Mouse (Mus musculus) neural tube, embryonic 11.5 days (tissue): ENCODE measurements around the gene Slc37a1. TPM values are rescaled to one million over a fixed set of nuclear protein-coding genes. Genes with fewer than 3 reads are reported as not detected.
"Not testable (repeated sequence)": the region's sequence is repeated elsewhere in the genome, so short reads cannot be mapped to it uniquely, and the experiment has no call there.

Experiments used
- ATAC-seq: fragments of 200-750 bp; cut with Nextera tagmentation; 2 replicates; pipeline ENCODE4 v1.8.0; 2017; ENCODE audit warnings: moderate number of reproducible peaks, mild to moderate bottlenecking, moderate TSS enrichment, moderate library complexity; ENCODE audit not compliant: insufficient read depth, low FRiP score, low TSS enrichment
- DNase-seq: peaks from one replicate; pipeline ENCODE4 v3.0.0-alpha.2; 2015; ENCODE audit warnings: low spot score
- H3K27ac ChIP-seq: fragments of 300-500 bp; sonication (generic); 2 replicates; pipeline ENCODE4 v1.5.1; 2014; ENCODE audit warnings: low read depth, mild to moderate bottlenecking, low read length
- H3K27me3 ChIP-seq: fragments of 300-500 bp; sonication (generic); 2 replicates; pipeline ENCODE4 v1.6.1; 2014; ENCODE audit warnings: mild to moderate bottlenecking, low read length, mixed read lengths; ENCODE audit not compliant: control insufficient read depth, insufficient read depth
- H3K36me3 ChIP-seq: fragments of 300-500 bp; sonication (generic); 2 replicates; pipeline ENCODE4 v1.6.1; 2014; ENCODE audit warnings: mild to moderate bottlenecking, low read length, moderate library complexity, mixed read lengths; ENCODE audit not compliant: control insufficient read depth, insufficient read depth
- H3K4me1 ChIP-seq: fragments of 300-500 bp; sonication (generic); 2 replicates; pipeline ENCODE4 v1.6.1; 2014; ENCODE audit warnings: low read length, mixed read lengths; ENCODE audit not compliant: control insufficient read depth, insufficient read depth
- H3K4me2 ChIP-seq: fragments of 300-500 bp; sonication (generic); 2 replicates; pipeline ENCODE4 v1.6.1; 2014; ENCODE audit warnings: low read depth, mild to moderate bottlenecking, moderate library complexity
- H3K4me3 ChIP-seq: fragments of 300-500 bp; sonication (generic); 2 replicates; pipeline ENCODE4 v1.5.1; 2014; ENCODE audit warnings: low read depth, low read length
- H3K9ac ChIP-seq: fragments of 300-500 bp; sonication (generic); 2 replicates; pipeline ENCODE4 v1.6.1; 2014; ENCODE audit warnings: mild to moderate bottlenecking, low read length
- H3K9me3 ChIP-seq: fragments of 300-500 bp; sonication (generic); 2 replicates; pipeline ENCODE4 v1.6.1; 2016; ENCODE audit warnings: low read length; ENCODE audit not compliant: control insufficient read depth
- WGBS: fragments of 180-500 bp; shearing (Covaris S2); extraction: QIAGEN DNeasy Blood & Tissue Kit; methylation state at CpG from one replicate; pipeline ENCODE4 v1.1.7; 2014; 5-methylcytosine and 5-hydroxymethylcytosine counted together
- polyA plus RNA-seq: library from polyadenylated mRNA; unstranded; fragments of >200 nt; fragmentation: Nextera tagmentation; extraction: Ambion mirVana; gene quantifications from 2 replicates; pipeline ENCODE4 v1.2.1, GENCODE M21; 2014

Slc37a1 gene
- polyA plus RNA-seq, 1 experiment from 2014 or later, result 13.9 TPM

DNA sequence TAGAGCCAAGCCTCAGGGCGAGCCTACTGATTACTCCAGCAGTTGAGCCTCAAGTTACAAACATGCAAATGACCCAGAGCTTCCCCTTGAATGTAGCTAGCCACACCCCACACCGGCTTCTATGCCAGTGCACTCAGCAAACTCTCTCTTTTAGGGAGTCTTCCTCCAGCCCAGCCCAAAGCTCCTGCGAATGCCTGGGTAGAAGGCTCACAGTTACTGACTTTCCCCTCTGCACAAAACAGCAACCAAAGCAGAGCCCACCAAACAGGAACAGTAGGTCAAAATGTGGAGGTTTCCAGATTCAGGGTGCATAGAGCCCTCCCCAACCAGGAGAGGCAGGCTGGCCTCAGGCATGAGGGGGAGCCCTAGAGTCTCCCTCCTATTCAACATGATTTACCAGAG is 21.4 kb upstream of the Slc37a1 start:
- no peak for ATAC-seq
- Histone ChIP-seq H3K4me2 (no peak overlapping the region), H3K27ac (no peak overlapping the region), H3K4me3 (no peak overlapping the region), H3K9me3 (no peaks in the 10 kb centered on the region), H3K4me1 (no peaks in the 10 kb centered on the region), H3K27me3 (no peaks in the 10 kb centered on the region), H3K9ac (no peak overlapping the region), H3K36me3 (no peaks in the 10 kb centered on the region)
- 9% methylated on average over 3 of the region's 3 CpGs for WGBS
- DNase-seq, result no peak

DNA sequence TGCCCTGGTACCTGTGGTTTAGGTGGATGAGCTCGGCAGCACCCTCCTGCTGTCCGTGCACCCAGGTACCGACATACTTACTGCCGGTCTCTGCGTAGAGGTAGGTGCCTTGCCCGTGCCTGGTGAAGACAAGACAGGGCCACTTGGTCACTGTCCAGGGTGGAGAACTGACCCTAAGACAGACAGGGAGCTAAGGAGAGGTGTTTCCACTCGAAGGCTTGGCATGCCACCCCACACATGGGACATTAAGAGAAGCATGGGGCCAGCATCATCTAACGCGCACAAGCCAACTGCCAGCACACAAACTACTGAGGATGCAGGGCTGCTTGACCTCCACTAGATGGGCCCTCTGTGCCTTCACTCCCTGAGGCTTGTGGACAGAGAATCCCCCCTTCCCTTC is 20.8 kb upstream of the Slc37a1 start:
- DNase-seq (no peak), ATAC-seq (no peak)
- Histone ChIP-seq H3K27me3 (no peaks in the 10 kb centered on the region), H3K36me3 (no peaks in the 10 kb centered on the region), H3K4me1 (no peaks in the 10 kb centered on the region), H3K4me3 (no peak overlapping the region), H3K9me3 (no peaks in the 10 kb centered on the region), H3K4me2 (no peak overlapping the region), H3K9ac (no peak overlapping the region), H3K27ac (no peak overlapping the region)
- 85% methylated on average over 9 of the region's 9 CpGs for WGBS

DNA sequence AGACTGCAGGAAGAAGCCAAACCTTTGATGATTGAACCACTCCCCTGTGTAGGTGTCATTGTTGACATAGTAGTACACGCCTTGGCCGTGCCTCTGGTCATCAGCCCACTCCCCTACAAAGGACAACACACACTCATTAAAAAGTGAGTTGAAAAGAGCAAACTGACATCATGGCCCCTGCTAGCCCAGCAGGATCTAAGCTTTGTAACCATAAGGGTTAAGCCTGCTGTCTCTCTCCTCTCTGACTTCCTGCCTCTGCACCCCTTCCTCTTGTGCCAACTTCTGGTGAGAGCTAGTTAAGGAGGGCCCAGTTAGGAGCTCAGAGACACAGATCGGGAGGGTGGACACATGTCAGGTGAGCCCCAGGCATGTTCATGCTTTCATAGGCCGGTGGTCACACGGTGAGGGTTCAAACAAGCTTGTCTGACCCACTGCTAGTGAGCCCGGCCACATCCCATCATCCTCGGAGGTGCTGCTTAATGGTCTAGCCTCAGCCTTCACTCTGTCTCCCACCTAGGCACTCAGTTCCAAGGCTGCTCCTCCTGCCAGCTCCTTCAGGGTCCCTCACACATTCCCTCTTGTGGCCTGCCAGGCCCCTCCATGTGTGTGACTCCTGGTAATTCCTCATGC is 20.2 kb upstream of the Slc37a1 start:
- H3K27me3 ChIP-seq, result no peaks in the 10 kb centered on the region
- ATAC-seq, result no peak
- H3K4me1 ChIP-seq, result no peaks in the 10 kb centered on the region
- H3K27ac ChIP-seq, result no peak overlapping the region
- no peak overlapping the region for H3K9ac ChIP-seq
- H3K4me2 ChIP-seq, result no peak overlapping the region
- no peak for DNase-seq
- H3K4me3 ChIP-seq, result no peak overlapping the region
- 81% methylated on average over 7 of the region's 7 CpGs for WGBS
- H3K9me3 ChIP-seq, result no peaks in the 10 kb centered on the region
- no peaks in the 10 kb centered on the region for H3K36me3 ChIP-seq

DNA sequence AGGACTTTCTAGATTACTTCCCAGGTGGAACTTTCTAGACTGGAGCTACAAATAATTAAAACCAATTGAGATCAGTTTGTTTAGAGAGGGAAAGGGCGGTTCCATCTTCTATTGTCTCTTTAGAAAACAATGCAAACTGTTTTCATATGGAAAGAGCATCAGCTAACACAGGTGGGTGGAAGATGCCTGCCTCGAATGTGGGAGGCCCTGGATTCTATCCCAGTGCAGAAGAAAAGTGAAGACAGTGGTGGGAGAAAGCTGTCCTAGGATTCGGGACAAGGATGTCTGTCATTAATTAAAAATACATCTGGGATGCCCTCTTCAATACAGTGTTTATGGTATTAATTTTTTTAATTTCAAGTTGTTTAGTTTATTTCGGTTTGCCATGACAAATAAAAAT is 19.5 kb upstream of the Slc37a1 start:
- H3K9me3 ChIP-seq, result no peaks in the 10 kb centered on the region
- H3K27me3 ChIP-seq, result no peaks in the 10 kb centered on the region
- no peak for ATAC-seq
- no peaks in the 10 kb centered on the region for H3K4me1 ChIP-seq
- H3K27ac ChIP-seq, result no peak overlapping the region
- 81% methylated on average over 4 of the region's 4 CpGs for WGBS
- no peak for DNase-seq
- no peak overlapping the region for H3K4me2 ChIP-seq
- no peak overlapping the region for H3K4me3 ChIP-seq
- no peaks in the 10 kb centered on the region for H3K36me3 ChIP-seq
- H3K9ac ChIP-seq, result no peak overlapping the region

DNA sequence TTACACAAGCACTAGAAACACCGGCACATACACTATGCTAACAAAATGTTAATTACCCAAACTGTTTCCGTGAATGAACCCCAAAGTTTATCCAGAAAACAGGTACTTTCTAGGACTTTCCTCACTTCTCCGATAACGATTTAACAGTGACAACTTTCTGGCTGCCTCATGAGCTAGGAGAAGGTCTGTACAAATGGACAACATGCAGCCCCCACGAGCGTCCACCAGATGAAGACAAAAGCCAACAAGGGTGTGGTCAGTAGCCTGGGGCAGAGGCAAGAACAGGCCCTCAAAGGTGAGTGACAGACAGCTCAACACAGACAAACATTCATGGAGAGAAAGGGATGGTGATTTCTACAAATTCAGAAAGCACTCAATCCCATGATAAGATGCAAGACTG is 19.0 kb upstream of the Slc37a1 start:
- DNase-seq (no peak), ATAC-seq (no peak)
- no peak overlapping the region for H3K9ac ChIP-seq
- H3K27ac ChIP-seq, result no peak overlapping the region
- H3K36me3 ChIP-seq, result no peaks in the 10 kb centered on the region
- no peak overlapping the region for H3K4me2 ChIP-seq
- H3K4me3 ChIP-seq, result no peak overlapping the region
- H3K4me1 ChIP-seq, result no peaks in the 10 kb centered on the region
- no peaks in the 10 kb centered on the region for H3K27me3 ChIP-seq
- no peaks in the 10 kb centered on the region for H3K9me3 ChIP-seq
- WGBS, result 88% methylated on average over 6 of the region's 6 CpGs

DNA sequence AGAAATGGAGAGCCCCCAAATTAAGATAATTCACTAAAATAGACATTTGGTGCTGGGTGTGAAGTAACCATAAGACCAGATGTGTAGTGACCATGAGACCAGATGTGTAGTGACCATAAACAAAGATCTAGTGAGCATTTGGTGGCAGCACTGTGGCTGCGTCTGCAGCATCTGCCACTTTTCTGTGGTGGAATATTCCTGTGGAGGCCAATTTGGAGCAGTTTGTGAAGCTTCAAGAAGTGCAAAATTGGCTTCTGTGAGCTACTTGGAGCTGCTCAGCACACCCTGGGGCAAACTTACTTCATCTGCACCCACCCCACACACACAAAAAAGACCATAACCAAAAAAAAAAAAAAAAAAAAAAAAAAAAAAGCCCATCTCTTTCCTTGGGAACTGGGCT is 18.6 kb upstream of the Slc37a1 start:
- no peaks in the 10 kb centered on the region for H3K4me1 ChIP-seq
- no peaks in the 10 kb centered on the region for H3K36me3 ChIP-seq
- DNase-seq (no peak), ATAC-seq (no peak)
- WGBS, result 68% methylated on average over 1 of the region's 1 CpGs
- H3K4me2 ChIP-seq, result no peak overlapping the region
- no peaks in the 10 kb centered on the region for H3K27me3 ChIP-seq
- no peak overlapping the region for H3K27ac ChIP-seq
- H3K9me3 ChIP-seq, result no peaks in the 10 kb centered on the region
- H3K9ac ChIP-seq, result no peak overlapping the region
- H3K4me3 ChIP-seq, result no peak overlapping the region

DNA sequence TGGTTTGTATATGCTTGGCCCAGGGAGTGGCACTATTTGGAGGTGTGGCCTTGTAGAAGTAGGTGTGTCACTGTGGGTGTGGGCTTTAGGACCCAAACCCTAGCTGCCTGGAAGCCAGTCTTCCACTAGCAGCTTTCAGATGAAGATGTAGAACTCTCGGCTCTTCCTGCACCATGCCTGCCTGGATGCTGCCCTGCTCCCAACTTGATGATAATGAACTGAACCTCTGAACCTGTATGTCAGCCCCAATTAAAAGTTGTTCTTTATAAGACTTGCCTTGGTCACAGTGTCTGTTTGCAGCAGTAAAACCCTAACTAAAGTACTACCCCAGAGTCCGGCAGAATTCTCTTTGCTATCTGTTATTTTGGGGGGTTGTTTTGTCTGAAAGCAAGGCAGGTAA is 16.8 kb upstream of the Slc37a1 start:
- no peak overlapping the region for H3K4me3 ChIP-seq
- no peaks in the 10 kb centered on the region for H3K27me3 ChIP-seq
- H3K4me1 ChIP-seq, result no peaks in the 10 kb centered on the region
- no peak for DNase-seq
- H3K4me2 ChIP-seq, result no peak overlapping the region
- no peaks in the 10 kb centered on the region for H3K9me3 ChIP-seq
- H3K9ac ChIP-seq, result no peak overlapping the region
- H3K27ac ChIP-seq, result no peak overlapping the region
- no peaks in the 10 kb centered on the region for H3K36me3 ChIP-seq
- 84% methylated on average over 2 of the region's 2 CpGs for WGBS
- ATAC-seq, result no peak

DNA sequence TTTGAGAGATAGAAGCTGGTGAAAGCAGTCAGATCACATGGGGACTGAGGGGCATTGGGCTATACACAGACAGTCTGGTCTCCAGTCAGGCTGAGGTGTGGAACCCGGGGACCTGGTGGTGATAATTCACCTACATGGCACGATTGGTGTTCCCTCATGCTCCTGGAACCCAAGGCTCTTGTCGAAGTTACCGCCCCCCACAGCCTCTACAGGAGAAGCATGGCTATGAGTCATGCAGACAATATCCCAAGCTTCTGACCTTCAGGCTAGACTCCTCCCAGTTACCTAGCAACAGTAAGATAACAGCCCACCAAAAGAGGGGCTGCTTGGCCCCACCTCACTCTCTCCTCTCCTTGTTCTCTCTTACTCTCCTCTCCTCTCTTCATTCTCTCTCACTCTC is 16.3 kb upstream of the Slc37a1 start:
- H3K27me3 ChIP-seq, result 0 out of 2 replicates have a peak, but pooled peaks cover 1% of the 10 kb centered on the region
- DNase-seq, result no peak
- no peak for ATAC-seq

DNA sequence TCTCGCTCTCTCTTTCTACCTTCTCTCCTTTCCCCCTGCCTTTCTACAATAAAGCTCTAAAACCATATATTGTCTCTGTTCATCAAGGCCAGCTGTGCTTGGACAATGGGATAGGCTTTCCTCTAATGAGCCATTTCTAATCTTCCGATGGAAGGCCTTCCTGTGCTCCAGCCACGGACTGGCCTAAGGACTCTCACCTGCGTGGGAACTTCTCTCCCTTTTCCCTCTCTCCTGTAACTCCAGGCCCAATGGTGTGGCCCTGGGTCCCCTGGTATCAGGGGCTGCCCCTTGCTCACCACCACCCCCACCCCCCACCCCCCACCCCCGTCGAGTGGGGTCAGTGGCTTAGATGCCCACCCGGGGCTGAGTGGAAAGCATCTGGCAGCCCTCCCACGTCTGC is 15.9 kb upstream of the Slc37a1 start:
- DNase-seq, ATAC-seq, H3K27ac ChIP-seq, H3K36me3 ChIP-seq, H3K4me2 ChIP-seq, H3K9ac ChIP-seq, H3K4me3 ChIP-seq, H3K4me1 ChIP-seq, H3K9me3 ChIP-seq, H3K27me3 ChIP-seq: not testable (repeated sequence)
- 86% methylated on average over 8 of the region's 8 CpGs for WGBS

More for the DNA sequence above, 16.3 kb upstream of the Slc37a1 start:
- Histone ChIP-seq H3K9ac (no peak overlapping the region), H3K4me2 (no peak overlapping the region), H3K9me3 (no peaks in the 10 kb centered on the region), H3K4me1 (no peaks in the 10 kb centered on the region), H3K4me3 (no peak overlapping the region), H3K36me3 (no peaks in the 10 kb centered on the region), H3K27ac (no peak overlapping the region)
- 91% methylated on average over 4 of the region's 4 CpGs for WGBS
